Mouse (Mus musculus): ENCODE measurements around the gene Ak3. TPM values are rescaled to one million over a fixed set of nuclear protein-coding genes. Genes with fewer than 3 reads are reported as not detected.

The Ak3 gene
- total RNA-seq, 1 experiment, result 13.8 TPM

- peak; percentile 88 for DNase-seq (ENCODE audit: low read depth, low spot score)
- peaks cover 2% of the 10 kb centered on the region for H3K36me3 ChIP-seq (ENCODE audit: control insufficient read depth, insufficient read depth, low read length, poor library complexity, severe bottlenecking)
- in situ Hi-C loops (cut with MboI; ENCODE audit: low sequenced_read_pairs in 2 of 2, unreplicated experiment in 2 of 2), result no loop called here
- peaks cover 0 to 4% of the 10 kb centered on the region in 2 experiments; a peak in 1 of 4 replicates for H3K4me1 ChIP-seq (ENCODE audit: control insufficient read depth in 2 of 2, insufficient read depth in 2 of 2, low read length in 2 of 2, poor library complexity in 1 of 2)
- H3K9ac ChIP-seq (ENCODE audit: insufficient read depth, low read depth, low read length, poor library complexity, severe bottlenecking), result peak within 1 kb of the TSS; percentile 94
- H3K4me3 ChIP-seq (ENCODE audit: insufficient read depth in 1 of 2, low read depth in 1 of 2, low read length in 2 of 2, poor library complexity in 1 of 2, severe bottlenecking in 1 of 2), result peak within 1 kb of the TSS; percentile 87 to 93
- peak within 1 kb of the TSS; percentile 51 for H3K27ac ChIP-seq (ENCODE audit: insufficient read depth, low read depth, low read length, poor library complexity, severe bottlenecking)
- no peak for TF ChIP-seq ZC3H11A (IDR thresholded peaks at IDR 0.05; ENCODE audit: borderline replicate concordance, low read depth, low read length)
- no peak for TF ChIP-seq CHD2 (IDR thresholded peaks at IDR 0.05; ENCODE audit: low read depth, low read length)
- TF ChIP-seq ZNF384 (IDR thresholded peaks at IDR 0.05; ENCODE audit: low read depth, low read length), result no peak
- no peak for TF ChIP-seq HCFC1 (IDR thresholded peaks at IDR 0.05; ENCODE audit: borderline replicate concordance, insufficient read depth, low read length)
- TF ChIP-seq MAFK (IDR thresholded peaks at IDR 0.05; ENCODE audit: insufficient read depth, low read depth, low read length), result no peak
- no peaks in the 10 kb centered on the region for H3K9me3 ChIP-seq (ENCODE audit: control insufficient read depth, insufficient read depth, low read depth, low read length)
These were observed 57.6 kb downstream of the Ak3 start, which contains the start of gene Cdc37l1 for GRCm38 (mm10) chr19:28990194-28990589. Gene Cdc37l1, plus strand, starts transcription at chr19:28990352.

GRCm38 (mm10) chr19:28989515-28989914 lies 58.2 kb downstream of the Ak3 start:
- in situ Hi-C loops (cut with MboI; ENCODE audit: low sequenced_read_pairs in 2 of 2, unreplicated experiment in 2 of 2), result no loop called here
- TF ChIP-seq HCFC1 (IDR thresholded peaks at IDR 0.05; ENCODE audit: borderline replicate concordance, insufficient read depth, low read length) (no peak), CHD2 (IDR thresholded peaks at IDR 0.05; ENCODE audit: low read depth, low read length) (no peak)
- DNase-seq (ENCODE audit: low read depth, low spot score), result no peak
- Histone ChIP-seq H3K36me3 (ENCODE audit: control insufficient read depth, insufficient read depth, low read length, poor library complexity, severe bottlenecking) (no peaks in the 10 kb centered on the region; the same call in 1 of the 2 replicates), H3K4me3 (ENCODE audit: insufficient read depth in 1 of 2, low read depth in 1 of 2, low read length in 2 of 2, poor library complexity in 1 of 2, severe bottlenecking in 1 of 2) (peak overlapping the region; percentile 87 to 93), H3K4me1 (ENCODE audit: control insufficient read depth in 2 of 2, insufficient read depth in 2 of 2, low read length in 2 of 2, poor library complexity in 1 of 2) (peaks cover 0 to 4% of the 10 kb centered on the region in 2 experiments; a peak in 1 of 4 replicates), H3K9me3 (ENCODE audit: control insufficient read depth, insufficient read depth, low read depth, low read length) (no peaks in the 10 kb centered on the region), H3K27ac (ENCODE audit: insufficient read depth, low read depth, low read length, poor library complexity, severe bottlenecking) (no peak overlapping the region), H3K9ac (ENCODE audit: insufficient read depth, low read depth, low read length, poor library complexity, severe bottlenecking) (peak overlapping the region; percentile 82; the same call in 1 of the 2 replicates)

- DNase-seq (ENCODE audit: low read depth, low spot score), result no peak
- Histone ChIP-seq H3K4me1 (ENCODE audit: control insufficient read depth in 2 of 2, insufficient read depth in 2 of 2, low read length in 2 of 2, poor library complexity in 1 of 2) (no peaks in the 10 kb centered on the region), H3K4me3 (ENCODE audit: insufficient read depth in 1 of 2, low read depth in 1 of 2, low read length in 2 of 2, poor library complexity in 1 of 2, severe bottlenecking in 1 of 2) (no peak overlapping the region), H3K36me3 (ENCODE audit: control insufficient read depth, insufficient read depth, low read length, poor library complexity, severe bottlenecking) (no peaks in the 10 kb centered on the region), H3K9me3 (ENCODE audit: control insufficient read depth, insufficient read depth, low read depth, low read length) (no peaks in the 10 kb centered on the region), H3K27ac (ENCODE audit: insufficient read depth, low read depth, low read length, poor library complexity, severe bottlenecking) (no peak overlapping the region), H3K9ac (ENCODE audit: insufficient read depth, low read depth, low read length, poor library complexity, severe bottlenecking) (no peak overlapping the region)
- in situ Hi-C loops (cut with MboI; ENCODE audit: low sequenced_read_pairs in 2 of 2, unreplicated experiment in 2 of 2), result no loop called here
- TF ChIP-seq HCFC1 (IDR thresholded peaks at IDR 0.05; ENCODE audit: borderline replicate concordance, insufficient read depth, low read length), result no peak
- TF ChIP-seq MAFK (IDR thresholded peaks at IDR 0.05; ENCODE audit: insufficient read depth, low read depth, low read length), result no peak
- no peak for TF ChIP-seq ZNF384 (IDR thresholded peaks at IDR 0.05; ENCODE audit: low read depth, low read length)
- no peak for TF ChIP-seq ZC3H11A (IDR thresholded peaks at IDR 0.05; ENCODE audit: borderline replicate concordance, low read depth, low read length)
- TF ChIP-seq CHD2 (IDR thresholded peaks at IDR 0.05; ENCODE audit: low read depth, low read length), result no peak
These were observed 65.1 kb downstream of the Ak3 start for GRCm38 (mm10) chr19:28982617-28983016.

- H3K4me3 ChIP-seq (ENCODE audit: insufficient read depth in 1 of 2, low read depth in 1 of 2, low read length in 2 of 2, poor library complexity in 1 of 2, severe bottlenecking in 1 of 2), result peak overlapping the region; percentile 63 to 64
- H3K4me1 ChIP-seq (ENCODE audit: control insufficient read depth in 2 of 2, insufficient read depth in 2 of 2, low read length in 2 of 2, poor library complexity in 1 of 2), result no peaks in the 10 kb centered on the region
- H3K36me3 ChIP-seq (ENCODE audit: control insufficient read depth, insufficient read depth, low read length, poor library complexity, severe bottlenecking), result no peaks in the 10 kb centered on the region
- in situ Hi-C loops (cut with MboI; ENCODE audit: low sequenced_read_pairs in 2 of 2, unreplicated experiment in 2 of 2), result no loop called here
- H3K9me3 ChIP-seq (ENCODE audit: control insufficient read depth, insufficient read depth, low read depth, low read length), result no peaks in the 10 kb centered on the region
- H3K9ac ChIP-seq (ENCODE audit: insufficient read depth, low read depth, low read length, poor library complexity, severe bottlenecking), result peak overlapping the region; percentile 21
- peak; percentile 66 for DNase-seq (ENCODE audit: low read depth, low spot score)
- TF ChIP-seq HCFC1 (IDR thresholded peaks at IDR 0.05; ENCODE audit: borderline replicate concordance, insufficient read depth, low read length) (no peak), ZC3H11A (IDR thresholded peaks at IDR 0.05; ENCODE audit: borderline replicate concordance, low read depth, low read length) (peak; percentile 61; the same call in 1 of the 2 replicates), MAFK (IDR thresholded peaks at IDR 0.05; ENCODE audit: insufficient read depth, low read depth, low read length) (no peak)
- H3K27ac ChIP-seq (ENCODE audit: insufficient read depth, low read depth, low read length, poor library complexity, severe bottlenecking), result no peak overlapping the region
These were observed 72.7 kb downstream of the Ak3 start for GRCm38 (mm10) chr19:28974862-28975611.

Other genes starting within 250 kb of the Ak3 start
- 5.0 and 7.9 TPM in 2 replicates for gene Slc1a1, start 212.9 kb downstream of the Ak3 start, total RNA-seq (2012; rRNA removed)
- 2.0 and 3.0 TPM in 2 replicates for gene Plpp6, start 84.0 kb downstream of the Ak3 start, total RNA-seq (2012; rRNA removed)
- 0.31 and 0.69 TPM in 2 replicates for gene 4430402I18Rik, start 80.2 kb downstream of the Ak3 start, total RNA-seq (2012; rRNA removed)
- 46.8 and 52.7 TPM in 2 replicates for gene Cdc37l1, start 57.6 kb downstream of the Ak3 start, total RNA-seq (2012; rRNA removed)
- 53.6 and 70.5 TPM in 2 replicates for gene Rcl1, start 53.4 kb upstream of the Ak3 start, total RNA-seq (2012; rRNA removed)
- gene Jak2, start 203.9 kb upstream of the Ak3 start, total RNA-seq (2012; rRNA removed), result 5.1 and 12.2 TPM in 2 replicates

Data from ES-E14 (cell line).